Mouse (Mus musculus) spleen, postnatal 14 days (tissue): Measurements from ENCODE around the gene Gipr.

Experiments
- DNase-seq, 2 experiments: peaks; one replicate each; pipeline ENCODE4 v3.0.0; 2021 to 2022; ENCODE audit warnings: low spot score in 2 of 2

Gipr gene

GRCm38 (mm10) chr7:19148875-19149541 lies 16.9 kb downstream of the Gipr start, which contains the start of gene Qpctl:
Qpctl (minus strand) TSS chr7:19149291.
- peak; percentile 93 to 94 for DNase-seq

- no peak for DNase-seq
Measured at GRCm38 (mm10) chr7:19148180-19148874, 17.6 kb downstream of the Gipr start.

DNA sequence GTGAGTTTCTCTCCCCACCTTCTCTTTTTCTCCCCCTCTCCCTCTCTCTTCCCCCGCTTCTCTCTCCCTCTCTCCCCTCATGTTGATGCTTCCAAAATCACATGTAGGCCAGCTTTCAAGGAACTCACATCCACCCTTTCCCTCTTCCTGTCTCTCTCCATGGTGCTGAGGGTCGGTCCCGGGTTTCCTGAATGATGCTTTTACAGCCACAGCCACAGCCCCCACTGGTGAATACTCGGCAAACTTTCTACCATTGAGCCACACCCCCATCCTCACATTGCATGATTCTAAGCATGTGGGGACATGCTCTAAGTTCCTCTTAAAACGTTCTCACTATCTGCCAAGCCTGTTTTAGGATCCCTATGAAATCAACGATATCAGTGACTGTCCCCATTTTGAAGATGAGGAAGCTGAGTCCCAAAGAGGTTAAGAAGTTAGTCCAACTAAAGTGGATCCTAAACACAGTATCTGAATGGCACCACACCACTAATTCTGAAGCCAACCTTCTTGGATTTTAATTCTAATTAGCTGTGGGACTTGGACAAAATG lies 18.4 kb downstream of the Gipr start:
- no peak for DNase-seq

DNA sequence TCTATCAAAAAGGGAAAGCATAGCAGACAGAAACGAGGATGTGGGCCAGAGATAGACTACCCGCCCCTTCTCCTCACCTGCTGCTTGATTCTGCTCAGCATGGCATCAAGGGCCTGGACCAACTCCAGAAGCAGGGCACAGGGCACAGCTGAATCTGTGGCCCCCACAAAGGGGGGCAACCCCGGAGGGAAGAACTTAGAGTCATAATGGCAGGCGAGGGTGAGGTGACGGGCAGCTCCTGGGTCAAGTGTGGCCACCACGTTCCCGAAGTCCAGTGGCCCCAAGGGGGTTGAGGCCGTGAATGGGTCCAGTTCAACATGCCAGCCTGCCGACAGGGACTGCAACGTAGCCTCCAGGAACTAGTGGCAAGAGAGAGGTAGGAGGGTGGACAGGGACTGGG lies 19.1 kb downstream of the Gipr start:
- DNase-seq: no peak

GRCm38 (mm10) chr7:19137380-19137779 lies 28.5 kb downstream of the Gipr start:
- peak in 1 of 2 experiments; percentile 49 for DNase-seq

DNA sequence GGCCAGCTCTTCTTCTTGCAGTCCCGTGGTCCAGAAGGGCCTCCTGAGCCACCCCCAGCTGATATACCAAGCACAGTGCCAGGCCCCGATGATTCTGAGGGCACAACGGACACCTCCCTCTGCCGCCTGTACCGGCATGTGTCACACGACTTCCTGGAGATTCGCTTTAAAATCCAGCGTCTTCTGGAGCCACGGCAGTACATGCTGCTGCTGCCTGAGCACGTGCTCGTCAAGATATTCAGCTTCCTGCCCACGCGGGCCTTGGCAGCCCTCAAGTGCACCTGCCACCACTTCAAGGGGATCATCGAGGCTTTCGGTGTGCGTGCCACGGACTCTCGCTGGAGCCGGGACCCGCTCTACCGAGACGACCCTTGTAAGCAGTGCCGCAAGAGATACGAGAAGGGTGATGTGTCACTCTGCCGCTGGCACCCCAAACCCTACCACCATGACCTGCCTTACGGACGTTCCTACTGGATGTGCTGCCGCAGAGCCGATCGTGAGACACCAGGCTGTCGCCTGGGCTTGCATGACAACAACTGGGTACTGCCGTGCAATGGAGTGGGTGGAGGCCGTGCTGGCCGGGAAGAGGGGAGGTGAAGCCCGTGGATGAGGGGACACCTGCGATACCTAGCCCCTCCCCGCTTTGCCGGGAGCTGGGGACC lies 29.1 kb downstream of the Gipr start:
- DNase-seq: no peak

GRCm38 (mm10) chr7:19136168-19136567 lies 29.8 kb downstream of the Gipr start:
- DNase-seq: no peak

- peak; percentile 77 to 86 for DNase-seq
Measured at GRCm38 (mm10) chr7:19131324-19131848, 34.5 kb downstream of the Gipr start.

- DNase-seq: no peak
Measured at GRCm38 (mm10) chr7:19130657-19131056, 35.3 kb downstream of the Gipr start.

- DNase-seq: no peak
Measured at GRCm38 (mm10) chr7:19129396-19129795, 36.5 kb downstream of the Gipr start.

DNA sequence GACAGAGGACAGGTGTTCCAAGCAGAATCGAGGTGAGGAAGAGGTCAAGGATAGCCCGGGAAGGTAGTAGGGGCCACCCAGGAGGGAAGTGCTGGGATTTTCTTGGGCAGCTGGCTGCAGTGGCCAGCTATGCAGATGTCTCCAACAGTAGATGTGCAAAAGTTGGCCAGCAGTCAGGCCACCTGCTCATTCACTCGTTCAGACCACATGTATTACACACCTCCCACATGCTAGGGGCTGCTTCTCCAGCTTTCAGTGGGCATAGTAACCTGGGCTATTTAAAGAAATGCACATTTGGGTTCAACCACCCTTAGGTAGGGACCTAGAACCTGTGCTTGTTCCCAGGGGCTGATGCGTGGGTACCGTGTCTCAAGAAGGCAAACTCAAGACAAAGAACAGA lies 38.2 kb downstream of the Gipr start:
- no peak for DNase-seq

DNA sequence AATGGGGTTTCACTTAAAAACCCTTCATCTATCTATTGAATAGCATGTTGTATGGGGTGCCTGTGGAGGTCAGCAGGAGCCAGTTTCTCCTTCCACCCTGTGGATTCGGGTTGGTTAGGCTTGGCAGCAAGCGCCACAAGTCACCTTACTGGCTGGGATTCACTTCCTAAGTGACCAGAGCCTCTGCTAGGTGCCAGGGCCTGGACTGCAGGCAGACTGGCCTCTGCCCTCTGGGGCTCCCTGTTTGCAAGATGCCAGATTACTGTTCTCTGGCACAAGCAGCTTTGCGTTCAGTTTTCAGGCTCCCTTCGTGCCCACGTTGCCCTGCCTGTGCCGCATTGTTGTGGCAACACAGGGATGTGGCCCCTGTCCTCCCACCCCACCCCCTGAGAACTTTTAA lies 41.2 kb downstream of the Gipr start:
- no peak for DNase-seq

DNA sequence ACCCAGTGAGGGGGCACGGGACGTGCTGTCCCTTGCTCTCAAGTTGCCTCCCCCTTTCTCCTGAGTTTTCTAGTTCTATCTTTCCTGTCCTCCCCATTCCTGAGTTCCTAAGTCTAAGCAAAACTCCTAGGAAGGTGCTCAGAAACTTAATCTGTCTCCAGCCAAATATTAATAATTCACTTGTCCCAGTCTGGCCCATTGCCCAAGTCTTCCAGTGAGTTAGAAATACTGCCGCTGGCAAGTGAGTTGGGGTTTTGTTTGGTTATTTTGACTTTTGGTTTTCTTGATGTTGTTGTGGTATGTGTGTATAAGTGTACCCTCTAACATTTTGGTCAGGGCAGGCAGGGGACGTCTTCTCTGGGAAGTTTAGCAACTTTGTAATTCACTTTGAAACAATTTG lies 44.2 kb downstream of the Gipr start:
- no peak for DNase-seq

DNA sequence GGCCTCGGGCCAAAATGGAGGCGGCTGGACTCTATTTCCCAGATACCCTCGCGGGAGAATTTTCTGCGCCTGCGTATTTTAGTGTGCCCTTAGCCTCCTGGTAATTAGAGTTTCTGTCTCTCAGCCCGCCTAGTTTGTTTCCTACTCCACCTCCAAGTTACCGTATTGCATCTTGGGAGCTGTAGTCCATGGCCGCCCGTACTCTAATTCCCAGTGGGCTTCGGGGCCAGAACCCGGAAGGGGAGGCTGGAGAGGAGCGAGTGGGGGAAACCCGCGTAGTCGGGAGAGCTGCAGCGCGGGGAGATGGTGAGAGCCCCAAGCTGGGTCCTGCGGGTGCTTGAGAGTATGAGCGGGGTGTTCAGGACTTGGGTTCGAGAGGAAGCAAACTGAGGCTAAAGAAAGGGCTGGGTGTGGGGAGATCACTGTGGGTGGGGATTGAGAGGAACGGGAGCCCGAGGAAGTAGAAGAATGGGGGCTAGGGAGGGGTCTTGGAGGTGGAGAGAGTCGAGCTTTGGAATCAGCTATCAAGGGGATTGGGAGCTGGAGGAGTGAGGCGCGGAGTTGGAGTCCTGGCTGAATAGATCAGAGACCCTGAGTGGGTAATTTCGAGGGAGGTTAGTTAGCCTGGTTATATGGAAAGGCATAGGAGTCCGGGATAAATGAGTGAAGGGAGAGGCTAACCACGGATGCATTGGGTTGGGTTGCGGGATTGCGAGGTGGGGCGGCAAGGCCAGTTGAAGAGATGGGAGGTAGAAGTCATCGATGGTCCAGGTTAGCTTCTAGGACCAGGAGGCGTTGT lies 46.1 kb downstream of the Gipr start, which contains the start of gene Fbxo46:
Gene Fbxo46, plus strand, starts transcription at position 229 of the 799 bp plus-strand sequence.
- DNase-seq: peak; percentile 76 to 86

- DNase-seq: no peak
Measured at GRCm38 (mm10) chr7:19119083-19119482, 46.8 kb downstream of the Gipr start.

GRCm38 (mm10) chr7:19118028-19118771 lies 47.7 kb downstream of the Gipr start, which contains the start of gene Gm4969:
Gm4969 (minus strand) TSS chr7:19118368.
- DNase-seq: no peak

DNA sequence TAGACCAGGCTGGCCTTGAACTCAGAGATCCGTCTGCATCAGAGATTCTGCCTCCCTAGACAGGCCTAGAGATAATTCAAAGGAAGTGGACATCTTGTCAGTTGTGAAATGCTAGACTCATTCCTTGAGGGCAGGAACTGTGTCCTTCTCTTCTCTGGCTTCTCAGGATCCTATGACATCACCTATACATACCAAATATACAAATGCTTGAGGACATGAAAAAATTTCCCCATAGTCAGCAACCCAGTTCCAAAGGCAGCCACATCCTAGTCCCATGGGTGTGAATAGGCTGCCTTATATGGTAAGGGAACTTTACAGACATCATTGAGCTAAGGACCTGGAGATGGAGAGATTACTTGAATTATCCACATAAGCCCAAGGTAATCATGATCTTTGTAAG lies 56.4 kb downstream of the Gipr start:
- no peak for DNase-seq

DNA sequence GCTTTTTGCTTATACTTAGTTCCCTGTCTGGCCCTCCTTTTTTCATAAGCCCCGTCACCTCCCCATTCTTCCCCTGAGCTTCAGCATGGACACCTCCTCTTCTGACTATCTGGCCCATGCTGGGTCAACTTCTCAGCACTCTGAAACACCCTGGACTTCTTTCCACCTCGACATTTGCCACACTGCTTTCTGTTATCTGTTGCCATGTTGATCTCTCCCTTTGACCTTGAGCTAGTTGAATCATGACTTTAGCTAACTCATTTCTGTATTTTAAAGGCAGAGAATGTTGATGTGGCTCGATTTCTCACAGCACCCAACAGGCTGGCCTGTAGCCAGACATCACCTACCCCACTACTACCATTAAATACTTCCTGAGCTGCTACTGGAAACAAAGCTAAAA lies 58.5 kb downstream of the Gipr start:
- DNase-seq: no peak
